Mouse (Mus musculus) heart, postnatal 0 days (tissue): Measurements from ENCODE around the gene Sec14l2.

Experiments
- CTCF ChIP-seq: IDR thresholded peaks from 2 replicates; pipeline ENCODE4 v1.5.1; 2016; ENCODE audit warnings: antibody characterized with exemption, control low read depth, low read depth
- EP300 ChIP-seq: IDR thresholded peaks from 2 replicates; pipeline ENCODE4 v1.6.1; 2016; ENCODE audit warnings: antibody characterized with exemption, low read depth

- TF ChIP-seq CTCF (no peak), EP300 (no peak)
Measured at GRCm38 (mm10) chr11:4138964-4139363, 15.7 kb upstream of the Sec14l2 start.
